Mouse (Mus musculus): Measurements from ENCODE around the gene Ngb.

DNA sequence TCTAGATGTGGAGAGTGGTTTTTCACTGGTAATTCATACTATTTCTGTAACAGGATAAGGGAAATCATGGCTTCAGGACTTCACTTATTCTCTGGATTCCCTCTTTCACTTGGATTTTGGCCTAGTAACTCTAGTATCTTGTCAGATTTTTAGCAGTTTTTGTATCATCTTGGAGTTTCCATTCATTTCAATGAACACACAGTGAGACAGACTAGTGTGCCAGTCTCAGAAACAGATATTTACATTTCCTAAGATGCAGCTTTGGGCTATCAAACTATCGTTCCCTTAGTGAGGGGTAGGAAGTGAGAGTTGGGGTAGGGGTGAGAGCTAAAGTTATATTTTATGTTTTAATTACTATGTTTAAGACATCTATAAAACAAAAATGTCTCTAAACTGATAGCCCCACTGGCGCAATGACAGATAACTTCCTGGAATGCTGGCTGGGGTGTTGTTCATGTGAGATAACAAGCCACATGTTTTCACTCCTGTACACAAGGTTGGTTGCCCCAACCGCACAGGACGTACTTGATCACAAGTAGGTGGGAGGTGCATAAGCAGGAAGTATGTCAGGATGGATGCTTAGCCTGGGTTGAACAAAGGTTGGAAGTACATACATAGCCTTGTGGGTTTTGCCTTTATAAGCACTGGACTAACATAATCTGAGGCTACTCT is 19.7 kb upstream of the Ngb start:
- no peak for TF ChIP-seq RAD21 (IDR thresholded peaks at IDR 0.05; ENCODE audit: low read depth, low read length)
- TF ChIP-seq MYC (IDR thresholded peaks at IDR 0.05; ENCODE audit: low read depth, low read length), result no peak
- no peak for TF ChIP-seq CTCF (conservative IDR thresholded peaks at IDR 0.05 in 1 of 2, IDR thresholded peaks at IDR 0.05 in 1 of 2; ENCODE audit: low read depth in 2 of 2, low read length in 2 of 2)
- no peak for TF ChIP-seq NRF1 (IDR thresholded peaks at IDR 0.05; ENCODE audit: low read depth, low read length)

All from CH12.LX (cell line).